Mouse (Mus musculus) liver, embryonic 16.5 days (tissue): ENCODE data around the gene Mknk2. TPM values are rescaled to one million over a fixed set of nuclear protein-coding genes. Genes with fewer than 3 reads are reported as not detected.
A peak's percentile ranks its signal among the peaks of the same experiment; 100 is the strongest.

ENCODE experiments used
- ATAC-seq: fragments of 200-750 bp; cut with Nextera tagmentation; 2 replicates; pipeline ENCODE4 v1.8.0; 2017; ENCODE audit warnings: low read depth, mild to moderate bottlenecking, moderate number of reproducible peaks, moderate library complexity
- H3K27ac ChIP-seq: fragments of 300-500 bp; sonication (generic); 2 replicates; pipeline ENCODE4 v1.5.1; 2014; ENCODE audit warnings: mild to moderate bottlenecking, low read length
- H3K27me3 ChIP-seq: fragments of 300-500 bp; sonication (generic); 2 replicates; pipeline ENCODE4 v1.6.1; 2014; ENCODE audit warnings: low read depth, low read length, mixed read lengths; ENCODE audit not compliant: control insufficient read depth, insufficient read depth
- H3K36me3 ChIP-seq: fragments of 300-500 bp; sonication (generic); 2 replicates; pipeline ENCODE4 v1.6.1; 2014; ENCODE audit warnings: mild to moderate bottlenecking; ENCODE audit not compliant: control insufficient read depth, insufficient read depth
- H3K4me1 ChIP-seq: fragments of 300-500 bp; sonication (generic); 2 replicates; pipeline ENCODE4 v1.6.1; 2014; ENCODE audit warnings: low read depth, low read length, mixed read lengths; ENCODE audit not compliant: control insufficient read depth
- H3K4me2 ChIP-seq: fragments of 300-500 bp; sonication (generic); 2 replicates; pipeline ENCODE4 v1.6.1; 2014; ENCODE audit warnings: low read depth, low read length, mixed read lengths
- H3K4me3 ChIP-seq: fragments of 300-500 bp; sonication (generic); 2 replicates; pipeline ENCODE4 v1.5.1; 2014; ENCODE audit warnings: low read depth, mild to moderate bottlenecking, low read length
- H3K9ac ChIP-seq: fragments of 300-500 bp; sonication (generic); 2 replicates; pipeline ENCODE4 v1.6.1; 2014; ENCODE audit warnings: low read depth, low read length
- H3K9me3 ChIP-seq: fragments of 300-500 bp; sonication (generic); replicated peaks from 2 replicates; pipeline ENCODE4 v1.6.1; 2016; ENCODE audit warnings: low read length; ENCODE audit not compliant: control insufficient read depth
- WGBS: fragments of 180-500 bp; shearing (Covaris S2); extraction: QIAGEN DNeasy Blood & Tissue Kit; methylation state at CpG from one replicate; pipeline ENCODE4 v1.1.7; 2014; ENCODE audit not compliant: insufficient replicate concordance; 5-methylcytosine and 5-hydroxymethylcytosine counted together
- polyA plus RNA-seq: library from polyadenylated mRNA; unstranded; fragments of >200 nt; fragmentation: Nextera tagmentation; extraction: Ambion mirVana; gene quantifications from 2 replicates; pipeline ENCODE4 v1.2.1, GENCODE M21; 2015

Gene Mknk2
- polyA plus RNA-seq, 1 experiment from 2014 or later = 54.4 TPM

GRCm38 (mm10) chr10:80669018-80669417, 8.9 kb downstream of the Mknk2 start:
- Histone ChIP-seq H3K9ac (no peak overlapping the region), H3K4me3 (no peak overlapping the region), H3K36me3 (peaks cover 56% of the 10 kb centered on the region), H3K27ac (no peak overlapping the region), H3K4me1 (peaks cover 46% of the 10 kb centered on the region), H3K4me2 (no peak overlapping the region), H3K27me3 (no peaks in the 10 kb centered on the region), H3K9me3 (no peaks in the 10 kb centered on the region)
- 85% methylated on average over 12 of the region's 12 CpGs for WGBS
- ATAC-seq = no peak

- Histone ChIP-seq H3K4me2 (no peak overlapping the region), H3K4me1 (peaks cover 46% of the 10 kb centered on the region), H3K27me3 (no peaks in the 10 kb centered on the region), H3K36me3 (peaks cover 56% of the 10 kb centered on the region), H3K9me3 (no peaks in the 10 kb centered on the region), H3K27ac (no peak overlapping the region), H3K4me3 (no peak overlapping the region), H3K9ac (no peak overlapping the region)
- ATAC-seq = no peak
- WGBS = 77% methylated on average over 11 of the region's 11 CpGs
Measured at GRCm38 (mm10) chr10:80668614-80669013, 9.3 kb downstream of the Mknk2 start.

- Histone ChIP-seq H3K27me3 (no peaks in the 10 kb centered on the region), H3K36me3 (peaks cover 56% of the 10 kb centered on the region), H3K4me3 (no peak overlapping the region), H3K4me1 (peaks cover 38% of the 10 kb centered on the region), H3K9me3 (no peaks in the 10 kb centered on the region), H3K9ac (no peak overlapping the region), H3K4me2 (no peak overlapping the region), H3K27ac (no peak overlapping the region)
- no peak for ATAC-seq
- 87% methylated on average over 19 of the region's 19 CpGs for WGBS
Measured at GRCm38 (mm10) chr10:80666837-80667412, 11.0 kb downstream of the Mknk2 start.

- no peak overlapping the region; the same call in 1 of the 2 replicates for H3K9ac ChIP-seq
- H3K36me3 ChIP-seq = peaks cover 48% of the 10 kb centered on the region
- H3K4me2 ChIP-seq = no peak overlapping the region
- no peak for ATAC-seq
- H3K4me3 ChIP-seq = no peak overlapping the region
- H3K4me1 ChIP-seq = peaks cover 38% of the 10 kb centered on the region
- no peaks in the 10 kb centered on the region for H3K9me3 ChIP-seq
- H3K27me3 ChIP-seq = no peaks in the 10 kb centered on the region
- 63% methylated on average over 10 of the region's 10 CpGs for WGBS
- peak overlapping the region; percentile 15; the same call in 1 of the 2 replicates for H3K27ac ChIP-seq
Measured at GRCm38 (mm10) chr10:80665981-80666733, 11.8 kb downstream of the Mknk2 start.

- Histone ChIP-seq H3K27ac (peak overlapping the region; percentile 46; the same call in 1 of the 2 replicates), H3K9me3 (no peaks in the 10 kb centered on the region), H3K36me3 (peaks cover 41% of the 10 kb centered on the region), H3K4me2 (peak overlapping the region; percentile 54), H3K4me1 (peaks cover 38% of the 10 kb centered on the region), H3K9ac (peak overlapping the region; percentile 30; the same call in 1 of the 2 replicates), H3K4me3 (no peak overlapping the region), H3K27me3 (no peaks in the 10 kb centered on the region)
- no peak for ATAC-seq
- 41% methylated on average over 4 of the region's 4 CpGs for WGBS
Measured at GRCm38 (mm10) chr10:80665459-80665858, 12.5 kb downstream of the Mknk2 start.

GRCm38 (mm10) chr10:80665016-80665380, 12.9 kb downstream of the Mknk2 start:
- H3K9ac ChIP-seq = peak overlapping the region; percentile 43
- peaks cover 36% of the 10 kb centered on the region for H3K36me3 ChIP-seq
- WGBS = 12% methylated on average over 9 of the region's 10 CpGs
- ATAC-seq = peak; percentile 53
- H3K27ac ChIP-seq = peak overlapping the region; percentile 73
- peak overlapping the region; percentile 14; the same call in 1 of the 2 replicates for H3K4me3 ChIP-seq
- H3K4me2 ChIP-seq = peak overlapping the region; percentile 54
- H3K4me1 ChIP-seq = peaks cover 38% of the 10 kb centered on the region
- H3K9me3 ChIP-seq = no peaks in the 10 kb centered on the region
- no peaks in the 10 kb centered on the region for H3K27me3 ChIP-seq

GRCm38 (mm10) chr10:80664197-80665015, 13.5 kb downstream of the Mknk2 start:
- 14% methylated on average over 16 of the region's 16 CpGs for WGBS
- Histone ChIP-seq H3K36me3 (peaks cover 32% of the 10 kb centered on the region), H3K27me3 (no peaks in the 10 kb centered on the region), H3K9me3 (no peaks in the 10 kb centered on the region), H3K4me1 (peaks cover 38% of the 10 kb centered on the region), H3K4me2 (peak overlapping the region; percentile 54), H3K9ac (peak overlapping the region; percentile 43), H3K4me3 (peak overlapping the region; percentile 14; the same call in 1 of the 2 replicates), H3K27ac (peak overlapping the region; percentile 73)
- peak; percentile 61 for ATAC-seq

GRCm38 (mm10) chr10:80663485-80664196, 14.3 kb downstream of the Mknk2 start:
- ATAC-seq = no peak
- H3K27me3 ChIP-seq = no peaks in the 10 kb centered on the region
- peaks cover 44% of the 10 kb centered on the region for H3K4me1 ChIP-seq
- no peak overlapping the region for H3K4me3 ChIP-seq
- H3K36me3 ChIP-seq = peaks cover 24% of the 10 kb centered on the region
- no peak overlapping the region; the same call in 1 of the 2 replicates for H3K9ac ChIP-seq
- H3K9me3 ChIP-seq = no peaks in the 10 kb centered on the region
- H3K4me2 ChIP-seq = no peak overlapping the region
- 9% methylated on average over 5 of the region's 5 CpGs for WGBS
- H3K27ac ChIP-seq = peak overlapping the region; percentile 73
